ENCODE assay signal across 9 mouse cellular contexts in genomic region chr14:88567566-88567965, GRCm38 (mm10).
"Had no signal": no experiment of that assay in that cellular context is flagged by ENCODE, and none has a peak within 500 bp of the region (broad histone marks: within the 10 kb centered on the region; RNA-seq: fewer than 3 reads in every experiment).

No protein-coding gene starts in this region.

- H3K4me1 ChIP-seq: limb, embryonic 15.5 days; liver, embryonic 12.5 days; lung, embryonic 15.5 days; midbrain, embryonic 12.5 days had no signal

- H3K27me3 ChIP-seq: limb, embryonic 15.5 days; liver, embryonic 12.5 days; lung, embryonic 15.5 days; midbrain, embryonic 12.5 days had no signal

- H3K27ac ChIP-seq: limb, embryonic 15.5 days; liver, embryonic 12.5 days; lung, embryonic 15.5 days; midbrain, embryonic 12.5 days had no signal

- DNase-seq: kidney, postnatal 10 days; right cerebral cortex, postnatal 25 days; thymus, postnatal 36 days had no signal

- H3K4me3 ChIP-seq: limb, embryonic 15.5 days; liver, embryonic 12.5 days; lung, embryonic 15.5 days; midbrain, embryonic 12.5 days had no signal

- H3K36me3 ChIP-seq: limb, embryonic 15.5 days; liver, embryonic 12.5 days; lung, embryonic 15.5 days; midbrain, embryonic 12.5 days had no signal

- ATAC-seq: intestine, postnatal 0 days; liver, embryonic 12.5 days; midbrain, embryonic 16.5 days had no signal

- H3K9me3 ChIP-seq: limb, embryonic 15.5 days; liver, embryonic 12.5 days; lung, embryonic 15.5 days; midbrain, embryonic 12.5 days had no signal

- H3K4me2 ChIP-seq: limb, embryonic 15.5 days; liver, embryonic 12.5 days; lung, embryonic 15.5 days; midbrain, embryonic 12.5 days had no signal

- H3K9ac ChIP-seq: limb, embryonic 15.5 days; liver, embryonic 12.5 days; lung, embryonic 15.5 days; midbrain, embryonic 12.5 days had no signal
